Mouse (Mus musculus) stomach, postnatal 0 days (tissue): Measurements from ENCODE around the gene Gm9821.

Source experiments
- CTCF ChIP-seq: IDR thresholded peaks from 2 replicates; pipeline ENCODE4 v1.5.1; 2016; ENCODE audit warnings: antibody characterized with exemption, low read depth, mild to moderate bottlenecking, moderate library complexity
- EP300 ChIP-seq: optimal IDR thresholded peaks from 2 replicates; pipeline ENCODE3; 2016; ENCODE audit warnings: antibody characterized with exemption

- no peak for TF ChIP-seq EP300
- no peak for TF ChIP-seq CTCF
Measured at GRCm38 (mm10) chr2:91959544-91960410, 14.3 kb downstream of the Gm9821 start.
